Mouse (Mus musculus) adrenal gland, adult 2 months (tissue): ENCODE results near the gene Aox2. TPM values are rescaled to one million over a fixed set of nuclear protein-coding genes. Genes with fewer than 3 reads are reported as not detected.

Source experiments
- DNase-seq: peaks from one replicate; pipeline ENCODE4 v3.0.0; 2021
- long read RNA-seq: library from polyadenylated mRNA; stranded (forward); transcript quantifications from one replicate; pipeline ENCODE4 v2.0.0, GENCODE M21; 2021
- polyA plus RNA-seq: library from polyadenylated mRNA; depleted of rRNA; stranded (reverse); fragments of >200 nt; gene quantifications from 2 replicates; pipeline ENCODE4 v1.2.3, GENCODE M21; 2012; rRNA removed
- total RNA-seq, 2 experiments: library from RNA; stranded (reverse); gene quantifications; 2 replicates each; pipeline ENCODE4 v1.2.3; 2021

Gene Aox2
- total RNA-seq (under 1 TPM; 0.24 to 0.55 TPM), polyA plus RNA-seq (0.02 TPM in 1 of 2 replicates, not detected in the other)
- long read RNA-seq = 0 reads

DNA sequence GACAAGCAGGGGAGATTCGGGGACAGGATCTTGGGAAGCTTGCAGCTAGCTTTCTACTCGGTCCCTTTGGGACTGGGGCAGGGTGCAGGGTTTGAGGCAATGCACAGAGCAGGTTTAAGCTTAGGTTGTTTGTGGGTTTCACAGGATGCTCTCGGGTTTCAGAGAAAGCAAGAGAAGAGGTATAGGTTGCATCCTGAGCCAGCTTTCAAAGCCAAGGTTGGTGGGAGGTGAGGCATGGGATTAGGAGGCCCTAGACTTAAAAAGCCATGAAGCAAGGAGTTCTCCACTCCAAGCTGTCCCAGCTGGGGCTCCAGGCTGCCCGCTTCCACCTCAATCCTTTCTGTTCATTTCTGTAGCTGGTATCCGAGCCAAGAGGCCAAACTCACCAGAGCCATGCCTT lies at the start of gene Aox2:
TSS of gene Aox2 (plus strand) at position 301 of the 400 bp plus-strand sequence.
- no peak for DNase-seq

DNA sequence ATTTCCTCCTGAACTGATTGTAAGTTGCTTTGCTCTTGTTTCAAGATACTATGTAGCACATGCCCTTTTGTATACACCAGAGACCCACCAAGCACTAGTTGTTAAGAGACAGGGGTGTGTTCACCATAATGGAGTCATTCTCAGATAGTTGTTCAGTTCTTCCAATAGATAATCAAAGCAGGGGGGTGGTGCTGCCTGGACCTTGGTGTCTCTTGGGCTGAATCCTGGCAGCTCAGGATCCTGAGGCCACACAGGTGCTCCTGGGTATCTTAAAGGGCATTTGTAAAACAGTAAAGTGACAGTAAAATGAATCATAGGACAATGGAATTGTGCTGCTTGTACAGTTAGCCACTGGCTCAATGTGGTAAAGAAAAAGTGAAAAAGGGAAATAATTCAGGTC lies 49.2 kb upstream of the Aox2 start:
- DNase-seq = no peak

DNA sequence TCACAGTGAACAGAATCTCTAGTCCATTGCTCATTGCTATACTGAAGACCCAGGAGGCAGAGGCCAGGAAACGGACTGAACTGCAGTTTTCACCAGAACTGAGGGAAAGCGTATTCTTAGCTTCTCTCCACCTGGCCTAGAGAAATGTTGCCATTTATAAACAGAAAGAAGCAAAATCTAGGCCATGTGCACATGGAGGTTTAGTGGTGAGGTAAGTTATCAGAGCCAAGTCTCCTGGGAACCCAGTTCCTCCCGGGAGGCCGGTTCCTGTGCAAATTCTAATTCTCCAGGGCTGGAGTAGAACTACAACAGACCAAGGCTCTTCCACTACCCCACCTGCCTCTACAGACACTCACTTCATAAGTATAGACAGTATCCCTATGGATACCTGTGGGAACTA lies 48.4 kb upstream of the Aox2 start:
- no peak for DNase-seq

DNA sequence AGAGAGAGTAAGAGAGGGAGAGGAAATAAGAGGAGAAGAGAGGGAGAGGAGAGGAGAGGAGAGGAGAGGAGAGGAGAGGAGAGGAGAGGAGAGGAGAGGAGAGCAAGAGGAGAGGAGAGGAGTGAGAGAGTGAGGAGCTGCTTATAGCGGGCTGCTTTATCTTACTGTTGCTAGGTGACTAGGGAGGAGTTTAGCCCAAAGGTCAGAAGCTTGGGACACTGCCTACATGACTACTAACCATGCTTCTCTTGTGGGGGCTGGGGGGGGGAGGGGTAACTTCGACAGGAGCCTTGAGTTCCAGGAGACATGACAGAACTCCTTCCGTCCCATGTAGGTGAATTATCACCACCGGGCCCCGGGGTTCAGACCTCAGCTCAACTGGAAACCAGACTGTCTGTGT lies 47.6 kb upstream of the Aox2 start:
- DNase-seq = peak; percentile 8

DNA sequence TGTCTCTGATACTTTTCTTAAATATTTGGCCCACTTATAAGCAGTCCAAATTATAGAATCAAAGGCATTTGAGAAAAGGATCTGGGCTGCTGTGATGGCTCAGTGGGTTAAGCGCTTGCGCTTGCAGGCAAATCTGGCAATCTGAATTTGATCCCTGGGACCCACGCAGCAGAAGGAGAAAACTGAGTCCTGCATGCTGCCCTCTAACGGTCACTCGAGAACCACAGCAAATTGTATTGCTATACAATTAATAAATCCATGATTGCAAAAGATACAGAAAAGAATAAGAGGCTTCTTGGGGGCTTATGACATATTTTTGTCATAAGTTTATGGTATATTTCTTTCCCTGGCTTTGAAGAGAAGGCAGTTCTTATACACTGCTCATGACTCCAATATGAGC lies 42.7 kb upstream of the Aox2 start:
- DNase-seq = no peak

DNA sequence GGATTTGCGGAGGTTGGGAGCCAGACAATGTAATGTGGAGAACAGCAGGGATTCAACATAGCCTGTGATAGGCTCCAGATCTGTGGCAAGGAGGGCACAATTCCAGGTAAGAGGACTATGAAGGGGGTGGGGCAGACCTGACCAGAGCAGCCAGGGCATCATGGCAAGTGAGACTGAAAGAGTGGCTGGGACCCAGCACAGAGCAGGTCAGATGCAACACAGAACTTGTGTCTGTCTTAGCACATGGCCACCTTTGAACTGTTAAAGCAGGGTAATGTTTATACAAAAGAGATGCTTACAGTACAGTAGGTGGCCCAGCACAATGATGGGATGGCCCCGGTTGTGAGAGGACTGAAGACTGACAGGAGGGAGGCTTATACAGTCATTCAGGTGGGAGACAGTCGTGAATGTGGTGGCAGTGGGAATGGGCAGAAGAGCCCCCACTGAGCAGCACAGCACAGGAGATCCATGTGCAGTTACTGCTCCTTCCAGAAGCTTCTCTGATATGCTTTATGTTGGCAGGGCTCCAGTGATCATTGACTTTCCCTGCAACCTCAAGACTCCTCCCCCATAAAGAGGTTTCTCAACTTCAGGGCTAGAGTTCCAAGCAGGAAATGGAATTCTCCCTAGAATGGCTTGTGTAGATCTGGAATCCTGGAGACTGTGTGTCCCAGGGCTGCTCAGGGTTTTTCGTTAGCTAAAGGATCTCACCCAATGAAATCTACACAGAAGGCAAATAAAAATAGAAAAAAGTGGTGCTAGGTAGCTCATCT lies 40.4 kb upstream of the Aox2 start:
- DNase-seq = no peak

DNA sequence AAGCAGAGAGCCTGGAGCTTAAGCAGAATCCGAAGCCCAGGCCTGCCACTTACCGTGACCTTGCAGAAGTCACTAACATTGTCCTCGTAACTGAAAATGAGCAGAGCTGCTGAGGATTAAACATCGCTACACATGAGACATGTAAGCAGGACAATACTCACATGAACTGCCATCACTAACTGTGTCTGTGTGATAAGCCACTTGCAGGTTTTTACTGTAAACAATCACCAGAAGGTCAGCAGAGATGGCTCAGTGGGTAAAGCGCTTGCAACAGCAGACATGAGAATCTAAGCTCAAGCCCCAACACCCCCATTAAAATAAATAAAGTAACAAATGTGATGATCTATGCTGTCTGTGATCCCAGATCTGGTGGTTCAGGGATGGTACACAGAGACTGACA lies 39.7 kb upstream of the Aox2 start:
- DNase-seq = no peak

DNA sequence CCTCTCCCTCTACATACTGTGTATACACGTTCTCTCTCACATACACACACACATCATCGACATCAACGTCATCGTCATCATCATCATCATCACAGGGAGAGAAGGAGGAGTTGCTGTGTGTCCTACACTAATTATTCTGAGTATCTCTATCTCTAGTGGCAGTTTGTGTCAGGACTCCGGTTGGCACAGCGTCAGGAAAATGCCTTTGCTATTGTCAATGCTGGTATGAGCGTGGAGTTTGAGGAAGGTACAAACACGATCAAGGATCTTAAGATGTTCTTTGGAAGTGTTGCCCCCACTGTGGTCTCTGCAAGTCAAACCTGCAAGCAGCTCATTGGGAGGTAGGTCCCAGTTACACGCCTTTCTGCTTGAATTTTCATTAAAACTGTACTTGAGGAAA lies 39.2 kb upstream of the Aox2 start:
- no peak for DNase-seq

DNA sequence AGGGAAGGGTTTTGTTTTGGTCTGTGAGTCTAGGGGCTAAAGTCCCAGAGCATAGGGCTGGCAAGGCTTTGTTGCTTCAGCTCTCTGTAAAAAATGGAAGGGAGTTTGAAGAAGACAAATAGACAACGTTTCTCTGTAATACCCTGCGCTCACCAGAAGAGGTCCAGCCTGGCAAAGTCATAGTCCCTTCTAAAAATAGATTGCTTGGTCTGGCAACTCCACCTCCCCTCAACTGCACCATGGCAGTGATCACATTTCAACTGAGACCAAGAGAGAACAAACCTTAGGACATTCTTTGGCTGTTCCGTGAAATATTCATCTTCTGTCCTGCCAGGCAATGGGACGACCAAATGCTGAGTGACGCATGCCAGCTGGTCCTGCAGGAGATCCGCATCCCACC lies 37.8 kb upstream of the Aox2 start:
- DNase-seq = no peak

DNA sequence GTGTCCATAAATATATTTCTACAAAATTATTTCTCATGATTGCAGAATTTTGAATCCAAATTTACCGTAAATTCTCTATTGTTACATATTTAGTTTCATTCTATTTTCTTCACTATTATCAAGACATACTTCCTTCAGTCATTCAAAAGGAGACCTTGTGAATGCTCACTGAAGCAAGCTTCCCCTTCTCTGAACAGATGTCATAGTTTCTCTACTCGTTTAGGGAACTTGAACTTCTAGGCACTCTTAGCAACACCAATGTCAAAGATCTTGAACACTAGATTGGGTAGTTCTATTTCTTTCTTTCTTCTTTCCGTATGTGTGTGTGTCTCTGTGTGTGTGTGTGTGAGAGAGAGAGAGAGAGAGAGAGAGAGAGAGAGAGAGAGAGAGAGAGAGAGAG lies 33.6 kb upstream of the Aox2 start:
- no peak for DNase-seq

DNA sequence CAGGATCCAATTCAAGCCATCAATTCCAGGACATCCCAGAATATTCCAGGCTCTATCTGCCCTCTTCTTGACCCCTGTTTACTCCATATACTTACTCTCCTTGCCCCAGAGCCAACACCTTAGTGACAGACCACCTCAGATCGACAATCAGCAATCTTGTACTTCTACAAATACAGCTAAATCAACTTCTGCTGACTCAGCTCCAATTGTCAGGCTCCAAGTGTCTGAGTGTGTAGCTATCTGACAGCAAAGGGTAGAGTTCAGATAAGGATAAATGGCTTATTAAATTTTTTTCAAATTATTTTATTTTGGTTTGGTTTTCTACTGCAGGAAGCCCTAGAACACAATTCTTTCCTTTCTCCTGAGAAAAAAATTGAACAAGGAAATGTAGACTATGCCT lies 29.6 kb upstream of the Aox2 start:
- no peak for DNase-seq

DNA sequence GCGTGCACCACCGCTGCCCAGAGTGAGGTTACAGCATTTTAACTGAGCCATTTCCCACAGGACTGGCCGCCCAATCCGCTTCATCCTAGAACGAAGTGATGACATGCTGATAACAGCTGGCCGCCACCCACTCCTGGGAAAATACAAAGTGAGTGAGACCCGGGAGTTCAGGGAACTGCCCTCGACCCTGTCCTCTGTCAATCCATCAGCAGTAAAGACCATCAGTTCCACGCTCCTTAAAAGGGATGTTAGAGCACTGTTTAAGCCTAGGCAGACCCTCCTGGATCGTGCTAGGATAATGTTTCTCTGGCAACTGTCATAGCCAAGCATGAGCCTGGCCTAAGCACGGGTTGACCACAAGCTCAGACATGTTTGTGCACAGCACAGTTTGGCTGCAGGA lies 24.7 kb upstream of the Aox2 start:
- DNase-seq = no peak

DNA sequence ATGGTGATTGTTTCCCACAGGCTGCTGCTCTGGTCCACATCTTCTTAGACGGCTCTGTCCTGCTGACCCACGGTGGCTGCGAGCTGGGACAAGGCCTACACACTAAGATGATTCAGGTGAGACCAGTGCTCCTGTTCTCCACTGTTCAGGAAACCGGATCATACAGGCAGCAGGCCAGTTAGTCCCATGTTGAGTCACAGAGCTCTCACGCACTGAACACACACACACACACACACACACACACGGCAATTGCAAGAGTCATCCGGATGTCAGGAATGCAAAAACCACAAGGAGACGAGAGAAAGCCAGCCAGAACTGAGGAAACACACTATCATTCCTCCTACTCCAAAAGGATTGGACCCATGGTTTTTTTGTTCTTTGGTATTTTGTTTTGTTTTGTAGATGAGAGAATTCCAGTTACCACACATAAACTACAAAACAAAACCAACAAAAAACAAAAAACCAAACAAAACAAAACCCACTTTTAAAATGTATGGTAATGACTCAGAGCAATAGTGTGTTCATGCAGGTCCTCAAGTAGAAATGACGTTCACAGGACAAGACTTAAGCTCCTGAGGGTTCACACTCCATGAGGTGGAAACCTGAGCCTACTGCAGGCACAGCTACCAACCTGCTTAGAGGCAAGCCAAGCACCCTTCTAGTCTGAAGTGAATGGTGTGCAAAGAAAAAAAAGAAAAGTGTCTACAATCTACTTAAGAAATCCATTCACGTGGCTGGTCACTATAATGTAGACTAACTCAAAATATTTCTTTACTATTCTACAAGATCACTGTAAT lies 20.7 kb upstream of the Aox2 start:
- DNase-seq = no peak

DNA sequence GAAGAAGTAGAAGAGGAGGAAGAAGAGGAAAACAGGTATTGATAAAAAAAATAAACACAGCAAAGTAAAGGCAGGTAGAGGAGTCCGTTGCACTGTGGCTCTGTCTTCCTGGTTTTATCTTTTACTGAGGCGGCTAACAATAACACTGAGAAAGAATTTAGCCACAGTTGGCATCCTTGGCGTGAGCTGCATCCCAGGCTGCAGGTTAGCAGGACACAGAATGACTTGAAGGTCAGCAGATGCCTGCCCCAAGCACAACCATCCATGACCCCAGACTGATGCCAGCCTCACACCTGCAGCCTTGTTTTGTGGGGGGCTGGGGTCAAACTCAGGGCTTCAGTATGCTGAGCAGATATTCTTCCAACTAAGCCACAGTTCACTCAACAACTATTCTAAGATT lies 17.8 kb upstream of the Aox2 start:
- no peak for DNase-seq

DNA sequence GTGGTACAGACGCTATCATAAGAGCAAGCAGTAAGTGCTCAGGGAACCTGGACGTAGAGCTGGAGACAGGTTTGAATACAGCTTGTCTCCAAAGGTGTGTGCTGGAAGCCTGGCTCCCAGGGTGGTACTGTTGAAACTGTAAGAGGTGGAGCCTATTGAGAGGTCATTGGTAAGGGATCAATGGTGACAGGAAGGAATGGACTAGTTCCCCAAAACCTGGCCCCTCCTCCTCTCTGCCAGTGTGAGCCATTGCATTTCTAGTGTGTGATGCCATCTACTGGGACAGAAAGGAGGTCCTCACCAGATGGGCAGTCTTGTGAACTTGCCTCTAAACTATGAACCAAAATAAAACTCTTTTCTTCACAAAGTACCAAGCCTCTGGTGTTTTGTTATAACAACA lies 9.9 kb upstream of the Aox2 start:
- DNase-seq = no peak

DNA sequence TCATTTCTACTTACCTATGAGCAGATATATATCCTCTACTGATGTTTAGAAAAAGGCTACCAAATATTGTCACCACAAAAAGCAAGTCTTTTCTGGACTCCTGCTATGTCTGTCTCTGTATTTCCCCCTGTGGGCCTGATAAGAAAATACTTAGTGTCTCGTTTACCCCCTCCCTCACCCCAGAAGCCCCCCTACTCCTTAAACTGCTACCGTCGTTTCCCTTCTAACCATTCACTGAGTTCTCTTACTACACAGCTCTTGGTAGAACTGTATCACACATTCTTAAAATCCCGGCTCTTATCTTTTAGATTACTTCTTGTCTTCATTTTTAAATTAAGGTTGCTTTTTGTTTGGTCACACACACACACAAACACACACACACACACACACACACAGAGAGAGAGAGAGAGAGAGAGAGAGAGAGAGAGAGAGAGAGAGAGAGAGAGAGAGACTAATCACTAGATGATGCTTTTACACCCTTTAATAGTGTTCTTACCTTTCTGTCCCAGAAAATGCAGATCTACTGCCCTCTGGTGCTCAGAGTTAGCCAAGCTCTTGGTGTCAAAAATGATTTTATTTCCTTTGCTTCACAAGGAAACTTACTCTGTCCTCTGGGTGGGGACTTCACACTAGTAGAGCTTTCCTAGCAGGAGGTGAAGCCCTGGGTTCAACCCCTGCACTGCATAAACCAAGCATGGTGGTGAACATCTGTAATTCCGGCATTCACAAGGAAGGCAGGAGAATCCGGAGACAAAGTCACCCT lies 7.1 kb upstream of the Aox2 start:
- DNase-seq = peak; percentile 32

DNA sequence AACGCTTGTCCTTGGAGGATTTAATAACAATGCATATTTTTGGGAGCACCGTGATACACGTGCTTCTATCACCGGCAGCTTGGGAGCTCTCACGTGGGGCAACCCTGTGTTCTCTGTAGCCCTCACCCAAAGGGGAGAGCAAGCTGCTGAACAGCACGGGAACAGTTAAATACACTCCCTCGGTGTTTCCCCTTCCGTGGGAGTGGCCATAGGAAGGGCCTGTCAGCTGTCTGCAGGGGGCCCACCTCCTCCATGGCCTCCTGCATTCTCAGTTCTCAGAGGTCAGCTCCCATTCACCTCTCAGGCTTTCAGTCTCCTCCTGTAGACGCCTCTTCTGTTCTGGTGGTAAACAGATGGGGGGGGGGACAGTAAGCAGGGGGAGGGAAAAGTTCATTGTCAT lies 2.2 kb upstream of the Aox2 start:
- DNase-seq = no peak

DNA sequence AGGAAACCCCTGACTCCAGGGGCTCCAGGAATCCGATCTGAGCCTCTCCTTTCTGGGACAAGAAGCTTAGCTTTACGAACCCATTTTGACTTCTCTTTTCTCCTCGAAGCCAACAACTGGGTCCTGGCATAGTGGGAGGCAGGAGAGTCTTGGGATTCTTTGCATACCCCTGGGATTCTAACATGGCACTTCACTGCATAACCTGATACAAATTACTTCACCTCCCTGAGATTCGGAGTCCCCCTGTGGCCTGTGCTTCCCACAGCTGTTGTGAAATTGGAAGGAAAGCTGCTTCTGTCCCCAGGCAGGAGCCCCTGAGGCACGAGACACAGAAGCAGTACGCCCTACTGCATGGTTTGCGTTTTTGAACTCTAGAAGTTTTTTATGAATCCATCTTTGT lies 387 bp downstream of the Aox2 start:
- no peak for DNase-seq

DNA sequence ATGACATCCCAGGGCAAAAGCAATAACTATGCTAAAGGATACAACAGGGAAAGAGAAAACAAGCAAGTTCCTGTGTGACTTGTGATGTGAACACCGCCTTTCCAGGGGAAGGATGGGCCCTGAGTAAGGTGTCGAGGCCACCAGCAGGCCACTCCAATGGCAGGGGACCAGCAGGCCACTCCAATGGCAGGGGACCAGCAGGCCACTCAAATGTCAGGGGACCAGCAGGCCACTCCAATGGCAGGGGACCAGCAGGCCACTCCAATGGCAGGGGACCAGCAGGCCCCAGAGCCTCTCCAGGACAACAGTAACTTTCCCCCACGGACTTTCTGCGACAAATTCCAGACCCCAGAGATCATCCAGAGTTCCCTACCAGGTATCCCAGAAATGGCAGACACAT lies 2.3 kb downstream of the Aox2 start:
- DNase-seq = no peak

DNA sequence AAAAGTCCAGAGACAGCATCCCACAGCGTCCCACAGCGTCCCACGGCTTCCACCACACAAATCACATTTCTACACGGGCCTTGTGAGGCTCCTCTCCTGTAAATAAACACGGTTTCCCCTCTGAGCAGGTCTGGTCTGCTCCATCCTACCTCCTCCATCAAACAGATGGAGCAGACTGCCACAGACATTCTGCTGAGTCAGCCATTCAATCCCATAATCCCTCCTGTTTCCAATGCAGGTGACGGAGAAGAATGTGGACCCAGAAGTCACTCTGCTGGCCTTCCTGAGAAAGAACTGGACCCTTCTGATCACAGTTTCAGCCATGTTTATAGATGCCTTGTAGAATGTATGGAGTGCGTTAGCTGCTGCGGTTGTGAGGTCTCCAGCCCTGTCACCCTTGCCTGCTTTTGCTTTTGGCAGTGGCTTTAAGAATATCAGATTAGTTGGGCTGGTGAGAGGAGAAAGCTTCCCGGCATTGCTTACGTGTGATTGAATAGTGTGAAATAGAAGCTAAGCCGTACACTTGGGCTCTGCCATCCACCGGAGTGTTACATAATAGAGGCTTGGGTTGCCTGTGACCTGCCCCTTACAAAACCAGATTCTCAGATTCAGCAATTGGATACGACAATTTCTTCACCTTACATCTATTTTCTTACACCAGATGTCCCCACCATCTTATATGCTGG lies 3.0 kb downstream of the Aox2 start:
- no peak for DNase-seq

DNA sequence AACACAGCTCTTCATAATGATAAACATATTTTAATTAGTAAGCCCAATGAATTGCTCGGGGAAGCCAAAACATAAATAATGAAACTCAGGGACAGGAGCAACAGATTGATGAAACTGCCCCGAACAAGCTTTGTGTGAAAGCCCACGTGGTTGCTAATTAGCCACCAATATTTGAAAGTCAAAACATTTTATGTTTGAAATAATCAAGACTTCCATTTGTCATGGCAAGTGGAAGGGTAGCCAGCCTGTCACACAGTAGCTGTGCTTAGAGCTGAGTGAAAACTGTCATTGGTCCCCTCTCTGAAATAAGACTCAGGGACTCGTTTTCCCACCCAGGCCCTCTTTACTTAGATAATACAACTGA lies 3.5 kb downstream of the Aox2 start:
- DNase-seq = no peak

DNA sequence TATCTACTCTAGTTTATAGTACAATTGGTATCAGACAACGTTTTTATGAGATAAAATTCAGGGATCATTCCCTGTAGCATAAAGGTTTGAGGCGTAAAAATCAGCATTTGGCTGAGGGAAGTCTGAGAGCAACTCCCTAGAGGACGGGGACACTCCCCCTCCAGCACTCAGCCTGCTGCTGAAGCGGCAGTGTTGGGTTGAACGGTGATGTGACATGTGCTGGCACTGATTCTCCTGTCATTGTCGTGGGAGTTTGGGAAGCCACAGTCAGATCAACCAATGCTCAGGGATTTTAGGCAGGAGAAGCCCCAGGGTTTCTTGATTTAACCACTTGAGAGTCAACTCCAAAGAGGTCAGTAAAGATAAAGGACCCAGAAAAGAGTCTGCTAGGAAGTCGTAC lies 6.4 kb downstream of the Aox2 start:
- no peak for DNase-seq
